Mouse (Mus musculus): Measurements from ENCODE around the gene Atp8a2. TPM values are rescaled to one million over a fixed set of nuclear protein-coding genes. Genes with fewer than 3 reads are reported as not detected.
"Not testable (repeated sequence)": the region's sequence is repeated elsewhere in the genome, so short reads cannot be mapped to it uniquely, and the experiment has no call there.

The Atp8a2 gene
- polyA plus RNA-seq, 1 experiment from 2014 or later: 47.2 TPM

- H3K9ac ChIP-seq (replicated peaks; ENCODE audit: low read depth, low read length): no peak overlapping the region
- H3K4me3 ChIP-seq (replicated peaks; ENCODE audit: low read length): no peak overlapping the region
- peak; percentile 40; the same call in 1 of the 2 replicates for ATAC-seq
- H3K36me3 ChIP-seq (ENCODE audit: control insufficient read depth, insufficient read depth): no peaks in the 10 kb centered on the region
- H3K9me3 ChIP-seq (ENCODE audit: control insufficient read depth, low read length): 0 out of 2 replicates have a peak, but pooled peaks cover 3% of the 10 kb centered on the region
- WGBS: 61% methylated on average over 4 of the region's 4 CpGs
- H3K4me2 ChIP-seq (ENCODE audit: low read length): no peak overlapping the region
- H3K27ac ChIP-seq (ENCODE audit: low read length): no peak overlapping the region
- no peaks in the 10 kb centered on the region for H3K27me3 ChIP-seq (replicated peaks; ENCODE audit: control insufficient read depth, insufficient read depth, low read length)
- 0 out of 2 replicates have a peak, but pooled peaks cover 3% of the 10 kb centered on the region for H3K4me1 ChIP-seq (replicated peaks; ENCODE audit: control insufficient read depth, insufficient read depth, low read length)
Measured at GRCm38 (mm10) chr14:59862351-59862750, 334.6 kb downstream of the Atp8a2 start.

DNA sequence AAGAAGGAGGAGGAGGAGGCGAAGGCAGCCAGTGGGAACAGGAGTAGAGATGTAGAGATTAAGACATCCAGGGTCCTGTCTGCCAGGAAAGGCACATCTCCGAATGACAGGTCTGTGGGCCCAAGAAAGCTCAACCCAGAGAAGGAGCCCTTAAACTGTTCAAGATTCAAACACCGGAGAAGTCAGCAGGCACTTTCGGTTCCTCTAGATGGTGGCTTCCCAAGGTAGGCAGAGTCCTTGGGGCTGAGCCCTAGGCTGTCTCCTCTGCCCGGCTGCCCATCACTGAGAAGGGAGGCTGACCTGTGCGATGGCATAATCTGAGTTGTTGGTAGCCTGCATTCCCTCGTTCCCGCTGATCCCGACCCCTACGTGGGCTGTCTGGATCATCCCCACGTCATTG lies 337.1 kb downstream of the Atp8a2 start:
- no peak for ATAC-seq
- H3K27ac ChIP-seq (ENCODE audit: low read length): no peak overlapping the region
- H3K27me3 ChIP-seq (replicated peaks; ENCODE audit: control insufficient read depth, insufficient read depth, low read length): no peaks in the 10 kb centered on the region
- H3K9me3 ChIP-seq (ENCODE audit: control insufficient read depth, low read length): 0 out of 2 replicates have a peak, but pooled peaks cover 3% of the 10 kb centered on the region
- no peak overlapping the region for H3K9ac ChIP-seq (replicated peaks; ENCODE audit: low read depth, low read length)
- no peak overlapping the region for H3K4me2 ChIP-seq (ENCODE audit: low read length)
- H3K4me1 ChIP-seq (replicated peaks; ENCODE audit: control insufficient read depth, insufficient read depth, low read length): 0 out of 2 replicates have a peak, but pooled peaks cover 3% of the 10 kb centered on the region
- no peak overlapping the region for H3K4me3 ChIP-seq (replicated peaks; ENCODE audit: low read length)
- WGBS: 98% methylated on average over 11 of the region's 11 CpGs
- H3K36me3 ChIP-seq (ENCODE audit: control insufficient read depth, insufficient read depth): peaks cover 3% of the 10 kb centered on the region; the same call in 1 of the 2 replicates

GRCm38 (mm10) chr14:59858501-59859225 lies 338.3 kb downstream of the Atp8a2 start:
- ATAC-seq: no peak
- no peak overlapping the region for H3K27ac ChIP-seq (ENCODE audit: low read length)
- no peak overlapping the region for H3K4me2 ChIP-seq (ENCODE audit: low read length)
- no peaks in the 10 kb centered on the region for H3K9me3 ChIP-seq (ENCODE audit: control insufficient read depth, low read length)
- no peak overlapping the region for H3K4me3 ChIP-seq (replicated peaks; ENCODE audit: low read length)
- WGBS: 92% methylated on average over 6 of the region's 6 CpGs
- no peaks in the 10 kb centered on the region for H3K27me3 ChIP-seq (replicated peaks; ENCODE audit: control insufficient read depth, insufficient read depth, low read length)
- 0 out of 2 replicates have a peak, but pooled peaks cover 3% of the 10 kb centered on the region for H3K4me1 ChIP-seq (replicated peaks; ENCODE audit: control insufficient read depth, insufficient read depth, low read length)
- peaks cover 3% of the 10 kb centered on the region; the same call in 1 of the 2 replicates for H3K36me3 ChIP-seq (ENCODE audit: control insufficient read depth, insufficient read depth)
- H3K9ac ChIP-seq (replicated peaks; ENCODE audit: low read depth, low read length): no peak overlapping the region

DNA sequence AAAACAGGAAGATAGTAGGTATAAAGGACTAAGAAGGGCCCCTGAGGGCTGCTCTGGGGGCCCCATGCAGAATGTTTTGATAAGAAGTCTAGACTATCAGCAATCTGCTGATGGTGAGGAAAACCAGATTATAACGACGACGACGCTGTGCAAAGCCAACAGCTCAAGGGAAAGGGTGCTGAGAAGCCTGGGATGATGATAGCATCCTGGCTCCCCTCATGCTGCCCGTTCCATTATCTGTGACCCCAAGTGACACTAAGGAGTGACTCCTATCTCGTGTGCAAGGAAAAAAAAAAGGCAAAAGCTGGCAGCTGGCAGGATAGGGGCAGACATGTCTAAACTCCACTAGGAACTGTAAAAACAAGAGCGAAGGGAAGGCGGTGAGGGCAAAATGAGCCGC lies 343.8 kb downstream of the Atp8a2 start:
- H3K4me1 ChIP-seq (replicated peaks; ENCODE audit: control insufficient read depth, insufficient read depth, low read length): no peaks in the 10 kb centered on the region
- peaks cover 3% of the 10 kb centered on the region; the same call in 1 of the 2 replicates for H3K36me3 ChIP-seq (ENCODE audit: control insufficient read depth, insufficient read depth)
- H3K9ac ChIP-seq (replicated peaks; ENCODE audit: low read depth, low read length): no peak overlapping the region
- H3K4me2 ChIP-seq (ENCODE audit: low read length): no peak overlapping the region
- peaks cover 3% of the 10 kb centered on the region; the same call in 1 of the 2 replicates for H3K9me3 ChIP-seq (ENCODE audit: control insufficient read depth, low read length)
- H3K27ac ChIP-seq (ENCODE audit: low read length): no peak overlapping the region
- WGBS: 75% methylated on average over 9 of the region's 9 CpGs
- H3K27me3 ChIP-seq (replicated peaks; ENCODE audit: control insufficient read depth, insufficient read depth, low read length): no peaks in the 10 kb centered on the region
- no peak overlapping the region for H3K4me3 ChIP-seq (replicated peaks; ENCODE audit: low read length)
- no peak for ATAC-seq

DNA sequence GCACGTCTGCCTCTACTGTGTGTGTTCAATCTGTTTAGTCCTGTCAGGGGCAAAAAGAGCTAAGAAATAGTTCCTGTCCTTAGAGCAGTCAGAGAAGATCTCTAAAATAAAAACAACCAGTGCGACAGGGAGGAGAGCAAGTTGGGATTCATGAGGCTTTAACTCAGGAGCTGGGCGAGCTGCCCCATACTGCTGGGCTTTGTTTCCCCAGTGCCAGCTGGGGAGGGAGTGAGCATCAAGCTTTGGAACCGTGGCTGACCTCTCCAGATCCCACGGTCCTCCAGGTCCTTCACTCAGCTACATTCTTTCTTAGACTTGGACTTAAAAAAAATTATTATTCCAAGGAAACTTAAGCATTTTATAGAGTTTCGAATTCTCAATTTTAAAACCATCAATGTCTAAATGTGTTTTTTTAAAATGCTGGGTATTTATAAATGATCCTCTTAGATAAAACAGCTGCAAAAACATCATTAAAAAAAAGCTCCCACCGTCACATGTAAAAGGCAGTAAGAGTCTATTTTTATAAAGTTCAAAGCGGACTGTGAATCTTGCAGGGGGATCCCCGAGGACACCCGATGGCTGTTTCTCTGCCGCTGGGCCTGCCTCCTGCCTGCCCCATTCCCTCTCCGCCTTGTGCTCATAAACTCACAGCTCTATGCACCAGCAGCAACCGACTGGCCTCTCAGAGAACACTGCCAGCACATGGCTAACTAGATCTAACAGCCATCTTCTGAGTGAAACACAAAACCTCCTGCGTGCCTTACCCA lies 350.2 kb downstream of the Atp8a2 start:
- WGBS: 31% methylated on average over 14 of the region's 14 CpGs
- Histone ChIP-seq H3K4me2 (ENCODE audit: low read length) (no peak overlapping the region), H3K27ac (ENCODE audit: low read length) (no peak overlapping the region), H3K36me3 (ENCODE audit: control insufficient read depth, insufficient read depth) (no peaks in the 10 kb centered on the region), H3K9ac (replicated peaks; ENCODE audit: low read depth, low read length) (no peak overlapping the region), H3K27me3 (replicated peaks; ENCODE audit: control insufficient read depth, insufficient read depth, low read length) (no peaks in the 10 kb centered on the region), H3K4me1 (replicated peaks; ENCODE audit: control insufficient read depth, insufficient read depth, low read length) (peaks cover 3% of the 10 kb centered on the region; the same call in 1 of the 2 replicates), H3K4me3 (replicated peaks; ENCODE audit: low read length) (no peak overlapping the region), H3K9me3 (ENCODE audit: control insufficient read depth, low read length) (peaks cover 3% of the 10 kb centered on the region; the same call in 1 of the 2 replicates)
- 0 out of 2 replicates have a peak, but pooled peaks have one; percentile 15 for ATAC-seq

- Histone ChIP-seq H3K27me3 (replicated peaks; ENCODE audit: control insufficient read depth, insufficient read depth, low read length) (no peaks in the 10 kb centered on the region), H3K4me1 (replicated peaks; ENCODE audit: control insufficient read depth, insufficient read depth, low read length) (peaks cover 6% of the 10 kb centered on the region), H3K4me2 (ENCODE audit: low read length) (no peak overlapping the region), H3K9ac (replicated peaks; ENCODE audit: low read depth, low read length) (no peak overlapping the region), H3K27ac (ENCODE audit: low read length) (no peak overlapping the region), H3K36me3 (ENCODE audit: control insufficient read depth, insufficient read depth) (no peaks in the 10 kb centered on the region), H3K4me3 (replicated peaks; ENCODE audit: low read length) (no peak overlapping the region), H3K9me3 (ENCODE audit: control insufficient read depth, low read length) (no peaks in the 10 kb centered on the region)
- WGBS: 74% methylated on average over 6 of the region's 6 CpGs
- no peak for ATAC-seq
Measured at GRCm38 (mm10) chr14:59843264-59843942, 353.6 kb downstream of the Atp8a2 start.

DNA sequence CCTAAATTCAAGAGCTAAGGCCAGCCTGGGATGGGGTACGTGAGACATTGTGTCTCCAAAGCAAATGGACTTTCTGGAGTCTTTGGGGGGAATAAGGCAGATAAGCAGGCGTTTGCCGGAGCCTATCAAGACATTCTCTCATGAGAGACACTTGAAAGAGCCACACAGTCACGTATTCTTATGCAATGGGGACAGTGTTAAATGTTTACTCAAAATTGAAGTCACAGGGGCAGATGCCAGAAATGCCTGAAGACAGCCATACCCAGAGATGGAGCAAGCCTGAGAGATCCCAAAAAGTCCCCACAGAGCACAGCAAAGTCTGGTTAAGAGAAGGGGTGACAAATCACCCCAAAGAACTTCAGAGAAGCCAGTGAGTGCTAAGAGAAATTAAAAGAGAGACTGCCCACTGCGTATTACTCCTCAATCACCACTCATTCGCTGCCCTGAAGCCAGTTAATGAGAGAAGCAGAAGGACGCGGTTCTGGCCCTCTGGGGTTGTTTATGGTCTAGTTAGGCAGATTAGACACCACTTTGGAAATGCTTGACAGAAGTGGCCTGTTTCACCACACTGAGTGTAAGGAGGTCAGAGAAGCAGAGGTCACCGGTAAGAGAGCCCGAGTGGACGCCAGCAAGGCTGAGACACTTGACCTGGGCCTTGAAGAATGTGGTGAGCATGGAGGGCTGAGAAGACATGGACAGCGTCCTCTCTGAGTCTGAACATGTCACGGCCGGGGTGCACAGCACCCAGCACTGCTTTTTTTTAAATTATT lies 356.8 kb downstream of the Atp8a2 start:
- no peak for ATAC-seq
- 91% methylated on average over 14 of the region's 14 CpGs for WGBS
- Histone ChIP-seq H3K9ac (replicated peaks; ENCODE audit: low read depth, low read length) (no peak overlapping the region), H3K9me3 (ENCODE audit: control insufficient read depth, low read length) (no peaks in the 10 kb centered on the region), H3K27me3 (replicated peaks; ENCODE audit: control insufficient read depth, insufficient read depth, low read length) (no peaks in the 10 kb centered on the region), H3K4me3 (replicated peaks; ENCODE audit: low read length) (no peak overlapping the region), H3K27ac (ENCODE audit: low read length) (no peak overlapping the region), H3K36me3 (ENCODE audit: control insufficient read depth, insufficient read depth) (no peaks in the 10 kb centered on the region), H3K4me2 (ENCODE audit: low read length) (no peak overlapping the region), H3K4me1 (replicated peaks; ENCODE audit: control insufficient read depth, insufficient read depth, low read length) (peaks cover 9% of the 10 kb centered on the region)

GRCm38 (mm10) chr14:59838446-59839259 lies 358.3 kb downstream of the Atp8a2 start:
- 85% methylated on average over 1 of the region's 3 CpGs for WGBS
- peak; percentile 89 for ATAC-seq
- not testable (repeated sequence) for H3K27me3 ChIP-seq (replicated peaks; ENCODE audit: control insufficient read depth, insufficient read depth, low read length); H3K36me3 ChIP-seq (ENCODE audit: control insufficient read depth, insufficient read depth); H3K4me1 ChIP-seq (replicated peaks; ENCODE audit: control insufficient read depth, insufficient read depth, low read length); H3K4me2 ChIP-seq (ENCODE audit: low read length); H3K9ac ChIP-seq (replicated peaks; ENCODE audit: low read depth, low read length); H3K9me3 ChIP-seq (ENCODE audit: control insufficient read depth, low read length); H3K4me3 ChIP-seq (replicated peaks; ENCODE audit: low read length)
- H3K27ac ChIP-seq (ENCODE audit: low read length): peak overlapping the region; percentile 63; the same call in 1 of the 2 replicates

Data from forebrain, embryonic 16.5 days (tissue).